Mouse (Mus musculus) intestine, embryonic 16.5 days (tissue): Measurements from ENCODE around the gene Paxip1. TPM values are rescaled to one million over a fixed set of nuclear protein-coding genes. Genes with fewer than 3 reads are reported as not detected.

Source experiments
- ATAC-seq: fragments of 200-750 bp; cut with Nextera tagmentation; 2 replicates; pipeline ENCODE4 v1.8.0; 2017; ENCODE audit warnings: moderate TSS enrichment, moderate library complexity
- H3K27ac ChIP-seq: fragments of 300-500 bp; sonication (generic); 2 replicates; pipeline ENCODE4 v1.5.1; 2014; ENCODE audit warnings: mild to moderate bottlenecking, low read length
- H3K27me3 ChIP-seq: fragments of 300-500 bp; sonication (generic); replicated peaks from 2 replicates; pipeline ENCODE4 v1.6.1; 2014; ENCODE audit warnings: low read length, control low read depth, mixed read lengths; ENCODE audit not compliant: control insufficient read depth, insufficient read depth
- H3K36me3 ChIP-seq: fragments of 300-500 bp; sonication (generic); 2 replicates; pipeline ENCODE4 v1.6.1; 2014; ENCODE audit warnings: low read length, control low read depth; ENCODE audit not compliant: control insufficient read depth, insufficient read depth
- H3K4me1 ChIP-seq: fragments of 300-500 bp; sonication (generic); 2 replicates; pipeline ENCODE4 v1.6.1; 2014; ENCODE audit warnings: low read length, control low read depth, mixed read lengths; ENCODE audit not compliant: control insufficient read depth, insufficient read depth
- H3K4me2 ChIP-seq: fragments of 300-500 bp; sonication (generic); 2 replicates; pipeline ENCODE4 v1.6.1; 2014; ENCODE audit warnings: low read depth, low read length, control low read depth
- H3K4me3 ChIP-seq: fragments of 300-500 bp; sonication (generic); 2 replicates; pipeline ENCODE4 v1.5.1; 2014; ENCODE audit warnings: mild to moderate bottlenecking, low read length
- H3K9ac ChIP-seq: fragments of 300-500 bp; sonication (generic); 2 replicates; pipeline ENCODE4 v1.6.1; 2014; ENCODE audit warnings: low read depth, low read length
- H3K9me3 ChIP-seq: fragments of 300-500 bp; sonication (generic); 2 replicates; pipeline ENCODE4 v1.6.1; 2016; ENCODE audit warnings: low read length, control low read depth; ENCODE audit not compliant: control insufficient read depth
- WGBS: fragments of 180-500 bp; shearing (Covaris S2); extraction: QIAGEN DNeasy Blood & Tissue Kit; methylation state at CpG from one replicate; pipeline ENCODE4 v1.1.7; 2014; 5-methylcytosine and 5-hydroxymethylcytosine counted together
- polyA plus RNA-seq: library from polyadenylated mRNA; unstranded; fragments of >200 nt; fragmentation: Nextera tagmentation; extraction: Ambion mirVana; gene quantifications from 2 replicates; pipeline ENCODE4 v1.2.1, GENCODE M21; 2015

The Paxip1 gene
- polyA plus RNA-seq, 1 experiment from 2014 or later, result 21.8 TPM

- no peak for ATAC-seq
- WGBS, result 67% methylated on average over 5 of the region's 5 CpGs
Measured at GRCm38 (mm10) chr5:27732288-27732868, 59.1 kb downstream of the Paxip1 start.

GRCm38 (mm10) chr5:27731392-27731791 lies 60.1 kb downstream of the Paxip1 start:
- Histone ChIP-seq H3K4me2 (no peak overlapping the region), H3K9me3 (0 out of 2 replicates have a peak, but pooled peaks cover 6% of the 10 kb centered on the region), H3K4me1 (no peaks in the 10 kb centered on the region), H3K27ac (no peak overlapping the region), H3K4me3 (no peak overlapping the region), H3K9ac (no peak overlapping the region), H3K27me3 (no peaks in the 10 kb centered on the region), H3K36me3 (no peaks in the 10 kb centered on the region)
- no peak for ATAC-seq
- 74% methylated on average over 1 of the region's 1 CpGs for WGBS

More at GRCm38 (mm10) chr5:27732288-27732868, 59.1 kb downstream of the Paxip1 start:
- no peaks in the 10 kb centered on the region for H3K4me1 ChIP-seq
- no peaks in the 10 kb centered on the region for H3K36me3 ChIP-seq
- H3K4me3 ChIP-seq, result no peak overlapping the region
- H3K9me3 ChIP-seq, result 0 out of 2 replicates have a peak, but pooled peaks cover 6% of the 10 kb centered on the region
- no peak overlapping the region for H3K4me2 ChIP-seq
- H3K27me3 ChIP-seq, result no peaks in the 10 kb centered on the region
- no peak overlapping the region for H3K9ac ChIP-seq
- no peak overlapping the region for H3K27ac ChIP-seq

GRCm38 (mm10) chr5:27730666-27731065 lies 60.8 kb downstream of the Paxip1 start:
- WGBS, result 65% methylated on average over 5 of the region's 5 CpGs
- Histone ChIP-seq H3K9ac (no peak overlapping the region), H3K9me3 (0 out of 2 replicates have a peak, but pooled peaks cover 6% of the 10 kb centered on the region), H3K4me3 (no peak overlapping the region), H3K27me3 (no peaks in the 10 kb centered on the region), H3K36me3 (no peaks in the 10 kb centered on the region), H3K4me2 (no peak overlapping the region), H3K4me1 (no peaks in the 10 kb centered on the region), H3K27ac (no peak overlapping the region)
- ATAC-seq, result no peak

GRCm38 (mm10) chr5:27724460-27724859 lies 67.0 kb downstream of the Paxip1 start:
- ATAC-seq, result no peak
- no peaks in the 10 kb centered on the region for H3K4me1 ChIP-seq
- H3K27me3 ChIP-seq, result no peaks in the 10 kb centered on the region
- H3K9me3 ChIP-seq, result no peaks in the 10 kb centered on the region
- no peak overlapping the region for H3K4me2 ChIP-seq
- WGBS, result 36% methylated on average over 2 of the region's 2 CpGs
- H3K9ac ChIP-seq, result no peak overlapping the region
- no peak overlapping the region for H3K27ac ChIP-seq
- no peak overlapping the region for H3K4me3 ChIP-seq
- H3K36me3 ChIP-seq, result no peaks in the 10 kb centered on the region

- H3K4me1 ChIP-seq, result no peaks in the 10 kb centered on the region
- H3K4me3 ChIP-seq, result no peak overlapping the region
- WGBS, result 67% methylated on average over 2 of the region's 2 CpGs
- no peaks in the 10 kb centered on the region for H3K9me3 ChIP-seq
- H3K4me2 ChIP-seq, result no peak overlapping the region
- no peak overlapping the region for H3K9ac ChIP-seq
- ATAC-seq, result no peak
- H3K27ac ChIP-seq, result no peak overlapping the region
- no peaks in the 10 kb centered on the region for H3K36me3 ChIP-seq
- H3K27me3 ChIP-seq, result no peaks in the 10 kb centered on the region
Measured at GRCm38 (mm10) chr5:27719311-27719710, 72.2 kb downstream of the Paxip1 start.

GRCm38 (mm10) chr5:27717301-27717700 lies 74.2 kb downstream of the Paxip1 start:
- Histone ChIP-seq H3K9ac (no peak overlapping the region), H3K27ac (no peak overlapping the region), H3K4me1 (no peaks in the 10 kb centered on the region), H3K36me3 (no peaks in the 10 kb centered on the region), H3K9me3 (no peaks in the 10 kb centered on the region), H3K4me3 (no peak overlapping the region), H3K4me2 (no peak overlapping the region), H3K27me3 (no peaks in the 10 kb centered on the region)
- ATAC-seq, result no peak

- Histone ChIP-seq H3K27ac (no peak overlapping the region), H3K9ac (no peak overlapping the region), H3K27me3 (no peaks in the 10 kb centered on the region), H3K4me3 (no peak overlapping the region), H3K9me3 (no peaks in the 10 kb centered on the region), H3K36me3 (no peaks in the 10 kb centered on the region), H3K4me2 (no peak overlapping the region), H3K4me1 (peaks cover 8% of the 10 kb centered on the region; the same call in 1 of the 2 replicates)
- ATAC-seq, result no peak
- 78% methylated on average over 4 of the region's 4 CpGs for WGBS
Measured at GRCm38 (mm10) chr5:27716026-27716425, 75.5 kb downstream of the Paxip1 start.

- H3K4me3 ChIP-seq, result no peak overlapping the region
- WGBS, result 72% methylated on average over 9 of the region's 9 CpGs
- no peak for ATAC-seq
- H3K9me3 ChIP-seq, result no peaks in the 10 kb centered on the region
- H3K36me3 ChIP-seq, result no peaks in the 10 kb centered on the region
- H3K27ac ChIP-seq, result no peak overlapping the region
- no peak overlapping the region for H3K9ac ChIP-seq
- no peaks in the 10 kb centered on the region for H3K27me3 ChIP-seq
- H3K4me1 ChIP-seq, result peaks cover 8% of the 10 kb centered on the region; the same call in 1 of the 2 replicates
- H3K4me2 ChIP-seq, result no peak overlapping the region
Measured at GRCm38 (mm10) chr5:27714356-27714755, 77.1 kb downstream of the Paxip1 start.

GRCm38 (mm10) chr5:27711461-27712192 lies 79.9 kb downstream of the Paxip1 start:
- Histone ChIP-seq H3K9ac (no peak overlapping the region), H3K9me3 (no peaks in the 10 kb centered on the region), H3K4me2 (no peak overlapping the region), H3K36me3 (no peaks in the 10 kb centered on the region), H3K27ac (no peak overlapping the region), H3K4me1 (peaks cover 23% of the 10 kb centered on the region), H3K27me3 (no peaks in the 10 kb centered on the region), H3K4me3 (no peak overlapping the region)
- WGBS, result 56% methylated on average over 8 of the region's 8 CpGs
- no peak for ATAC-seq
